Mouse (Mus musculus) thymus, postnatal 36 days (tissue): ENCODE measurements at regions not wholly inside any gene's neighbourhood (a gene's known extent, or its start where the extent isn't known, plus 50 kb on each side); places are given as distances from the start of the nearest gene placed in this dataset.

Experiments used
- DNase-seq, 2 experiments: peaks; one replicate each; pipeline ENCODE4 v3.0.0; 2022; ENCODE audit warnings: mixed read lengths in 2 of 2

DNA sequence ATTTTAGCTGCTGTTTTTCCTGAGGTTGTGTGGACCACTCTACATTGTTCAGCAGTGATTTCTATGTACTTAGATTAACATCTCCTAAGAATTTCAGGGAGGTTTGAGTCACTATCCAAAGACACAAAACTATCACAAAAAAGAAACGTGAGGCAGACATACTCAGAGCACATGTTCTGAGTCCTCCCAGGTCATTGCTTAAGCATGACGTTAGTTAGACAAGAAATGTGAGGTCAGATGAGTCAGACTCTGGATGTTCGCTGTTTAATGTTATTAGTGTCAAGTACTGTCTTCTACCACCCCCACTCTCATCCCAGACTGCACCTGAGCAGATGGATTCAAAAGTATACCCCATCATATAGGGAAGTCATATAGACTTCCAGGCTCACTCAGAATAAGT lies 475.0 kb downstream of the Etnk1 start:
- no peak for DNase-seq

DNA sequence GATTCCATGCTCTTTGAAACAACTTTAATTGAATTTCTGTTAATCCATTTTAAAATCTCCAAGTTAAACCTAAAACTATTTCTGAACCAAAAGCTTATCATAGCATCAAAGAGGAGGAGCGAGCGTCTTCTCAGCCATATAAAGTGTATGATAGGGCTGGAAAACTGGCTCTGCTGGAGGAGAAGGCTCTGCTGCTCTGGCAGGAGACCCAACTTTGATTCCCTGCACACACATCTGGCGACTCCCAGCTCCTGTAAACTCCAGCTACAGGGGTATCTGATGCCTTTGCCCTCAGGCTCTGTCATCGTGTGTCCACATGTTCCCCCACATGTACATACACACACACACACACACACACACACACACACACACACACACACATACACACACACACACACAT lies 479.0 kb downstream of the Etnk1 start:
- no peak for DNase-seq

DNA sequence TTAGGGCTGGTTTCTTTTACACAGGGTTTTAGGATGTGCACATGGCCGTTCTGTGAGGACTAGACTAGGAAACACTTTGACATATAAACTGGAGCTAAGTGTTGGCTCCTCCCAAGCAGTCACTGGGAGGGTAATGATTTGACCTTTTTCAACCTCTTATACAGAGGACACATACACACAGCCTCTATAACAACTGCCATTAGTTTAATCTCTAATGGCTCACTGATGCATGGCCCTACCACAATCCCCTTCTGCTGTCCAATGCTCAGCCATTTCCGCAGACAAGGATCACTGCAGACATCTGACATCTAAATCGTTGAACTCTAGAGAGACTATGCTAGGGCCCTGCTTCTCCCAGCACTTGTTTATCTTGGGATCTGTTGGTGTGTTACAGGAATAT lies 481.5 kb downstream of the Etnk1 start:
- DNase-seq, result no peak

DNA sequence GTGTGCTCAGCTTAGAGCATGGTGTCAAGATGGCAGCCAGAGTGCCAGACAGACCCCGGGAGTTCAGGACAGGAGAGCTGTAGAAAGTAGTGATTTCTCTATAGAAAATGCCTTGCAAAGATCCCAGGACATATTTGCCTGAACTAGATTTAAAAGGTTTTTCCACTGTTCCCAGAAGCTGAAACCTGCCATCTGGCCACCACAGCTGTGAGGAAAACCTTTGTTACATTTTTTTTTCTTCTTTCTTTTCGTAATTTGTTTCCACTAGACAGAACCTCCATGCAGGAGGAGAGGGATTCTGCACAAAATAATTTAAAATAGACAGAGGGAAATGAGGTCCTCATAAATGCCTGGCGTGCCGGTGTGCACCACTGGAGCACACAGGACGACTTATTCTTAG lies 489.6 kb downstream of the Etnk1 start:
- DNase-seq, result no peak

DNA sequence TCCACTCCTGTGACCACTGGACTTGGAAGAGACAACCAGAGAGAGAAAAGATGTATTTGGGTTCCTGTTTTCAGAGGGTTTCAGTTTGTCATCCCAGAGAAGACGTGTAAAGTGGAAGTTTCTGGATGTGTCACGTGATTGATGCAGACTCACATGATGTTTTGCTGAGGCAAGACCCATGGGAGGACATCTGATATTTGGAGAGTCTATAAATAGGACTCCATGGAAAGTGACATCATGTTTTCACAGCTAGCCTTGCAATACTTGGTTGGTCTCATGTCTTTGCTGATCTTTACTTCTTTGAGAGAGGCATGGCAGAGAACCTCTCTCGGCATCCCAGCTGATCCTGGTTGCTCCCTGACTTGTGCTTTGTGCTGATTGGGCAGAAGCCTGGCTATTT lies 493.8 kb downstream of the Etnk1 start:
- no peak for DNase-seq

DNA sequence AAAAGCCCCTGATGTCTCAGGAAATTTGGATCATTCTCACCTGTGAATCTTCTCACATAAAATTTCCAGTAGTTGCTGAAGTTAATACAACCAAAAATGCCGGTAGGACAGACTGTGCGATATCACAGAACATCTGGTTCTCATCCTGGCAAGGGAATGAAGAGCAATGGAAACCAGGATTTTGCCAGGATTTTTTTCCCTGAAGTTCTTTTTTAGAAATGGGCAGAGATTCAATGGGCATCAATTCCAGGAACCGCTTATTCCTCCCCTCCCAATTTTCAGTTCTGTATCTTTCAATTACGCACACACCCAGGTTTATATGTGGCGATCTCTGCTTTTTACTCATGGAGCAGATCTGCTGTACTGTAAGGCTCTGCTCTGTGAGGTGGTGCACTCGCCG lies 496.3 kb downstream of the Etnk1 start:
- DNase-seq, result no peak

DNA sequence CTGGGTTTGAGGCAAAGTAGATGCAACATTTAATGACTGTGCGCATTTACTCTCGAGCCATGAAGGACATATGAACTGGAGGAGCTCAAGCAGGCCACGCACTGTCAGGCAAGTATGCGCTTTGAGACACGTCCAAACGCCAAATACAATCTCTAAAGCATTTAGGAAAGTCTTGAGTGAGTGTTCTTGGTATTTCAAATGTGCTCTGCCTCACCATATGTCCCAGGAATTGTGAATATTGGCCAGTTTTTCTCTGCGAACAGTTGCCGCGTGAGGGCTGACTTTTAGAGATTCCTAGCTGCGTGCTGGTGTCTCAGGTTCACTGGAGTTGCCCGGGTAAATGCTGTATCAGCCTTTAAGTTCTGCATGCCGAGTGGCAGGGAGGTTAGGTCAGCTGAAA lies 498.4 kb downstream of the Etnk1 start:
- DNase-seq, result no peak

DNA sequence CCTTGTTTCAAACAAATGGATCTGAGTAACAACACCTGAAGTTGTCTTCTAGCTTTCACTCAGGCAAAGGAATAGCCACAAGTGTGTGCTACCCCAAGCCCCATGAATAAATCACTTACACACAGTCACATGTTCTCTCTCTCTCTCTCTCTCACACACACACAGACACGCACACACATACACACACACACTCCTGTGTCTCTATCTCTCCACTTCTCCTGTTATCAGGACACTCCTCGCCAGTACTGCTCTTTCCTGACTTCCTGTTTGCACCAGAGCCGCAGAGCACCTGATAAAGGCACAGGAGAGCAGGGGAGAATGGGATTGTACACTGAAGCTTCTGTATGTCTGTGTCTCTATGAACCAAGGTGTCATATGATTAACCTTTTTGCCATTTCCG lies 501.5 kb downstream of the Etnk1 start:
- DNase-seq, result no peak

DNA sequence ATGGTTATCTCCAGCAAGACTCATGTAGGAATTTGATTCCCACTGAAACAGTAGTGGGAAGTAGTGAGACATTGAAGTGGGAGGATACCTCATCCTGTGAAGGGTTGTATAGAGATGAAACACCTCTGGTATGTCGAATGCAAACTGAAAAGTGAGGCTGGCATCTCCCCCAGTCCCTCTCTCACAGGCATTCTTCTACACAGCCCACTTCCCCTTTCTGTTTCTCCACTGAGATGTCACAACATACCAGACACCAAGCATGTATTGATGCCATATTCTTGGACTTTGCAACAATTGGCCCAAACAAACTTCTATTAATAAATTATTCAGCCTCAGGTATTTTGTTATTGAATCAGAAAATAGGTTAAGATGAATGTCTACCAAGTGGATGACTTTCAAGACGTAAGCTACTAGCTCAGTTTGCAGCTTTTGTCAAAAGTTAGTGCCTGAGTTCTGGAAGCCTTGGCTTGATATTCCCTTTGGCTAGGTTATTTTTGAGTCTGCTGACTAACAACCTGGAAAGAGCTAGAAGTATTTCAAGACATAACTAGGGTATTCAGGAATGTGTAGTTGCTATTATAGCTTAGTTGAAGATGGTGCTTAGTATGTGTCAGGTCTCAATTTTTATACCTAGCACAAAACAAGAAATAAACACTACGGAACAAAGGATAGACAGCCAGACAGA lies 502.6 kb downstream of the Etnk1 start:
- no peak for DNase-seq

DNA sequence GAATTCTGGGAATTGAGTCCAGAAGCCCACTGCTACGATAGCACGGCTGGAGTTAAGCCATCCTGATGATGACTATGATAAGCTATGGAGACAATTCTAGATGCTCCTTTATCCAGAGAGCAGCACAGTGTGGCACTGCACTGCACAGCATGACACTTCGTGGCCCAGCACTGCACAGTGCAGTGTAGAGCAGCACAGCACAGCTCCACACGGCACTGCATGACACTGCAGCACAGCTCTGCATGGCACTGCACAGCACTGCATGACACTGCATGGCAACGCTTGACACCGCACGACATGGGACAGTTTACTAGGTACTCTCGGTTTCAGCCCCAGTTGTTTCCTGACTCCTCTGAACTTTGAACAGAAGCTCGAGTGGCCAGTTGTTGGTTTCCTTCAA lies 523.1 kb downstream of the Etnk1 start:
- no peak for DNase-seq

DNA sequence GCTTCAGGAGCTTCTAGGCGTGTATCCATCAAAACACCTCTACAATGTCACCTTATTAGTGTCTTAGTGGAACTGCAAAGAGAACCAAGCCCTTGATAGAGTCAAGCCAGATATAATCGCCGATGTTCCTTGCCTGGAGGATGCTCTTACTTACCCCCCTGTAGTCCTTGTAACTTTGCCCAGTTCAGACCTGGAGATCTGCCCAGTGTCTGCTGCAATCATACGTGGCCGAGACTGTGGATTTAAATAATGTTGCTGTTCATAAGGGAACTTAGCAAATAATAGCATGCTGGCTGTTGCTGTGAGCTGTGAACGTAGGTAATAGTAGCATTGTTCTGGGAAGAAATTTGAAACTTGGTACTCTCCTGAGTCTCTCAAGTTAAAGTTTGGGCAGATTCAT lies 523.8 kb downstream of the Etnk1 start:
- no peak for DNase-seq

DNA sequence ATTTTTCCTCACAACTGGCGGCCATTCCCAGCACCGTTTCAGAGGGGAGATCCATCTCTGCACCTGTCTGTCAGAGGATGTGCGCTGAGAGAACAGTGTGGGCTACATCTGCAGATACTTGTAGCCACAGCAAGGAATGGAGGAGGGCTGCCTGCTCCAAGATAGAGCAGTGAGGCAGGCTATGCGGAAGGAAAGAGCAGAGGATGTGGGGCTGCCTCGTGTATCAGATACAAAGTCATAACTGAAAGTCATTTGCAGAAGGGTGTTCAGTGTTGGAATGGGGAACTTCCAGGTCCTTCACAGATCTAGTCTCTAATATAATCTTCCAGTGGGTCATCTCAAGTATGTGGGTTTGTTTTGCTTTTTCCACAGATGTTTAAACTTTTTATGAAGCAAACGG lies 531.0 kb downstream of the Etnk1 start:
- no peak for DNase-seq

DNA sequence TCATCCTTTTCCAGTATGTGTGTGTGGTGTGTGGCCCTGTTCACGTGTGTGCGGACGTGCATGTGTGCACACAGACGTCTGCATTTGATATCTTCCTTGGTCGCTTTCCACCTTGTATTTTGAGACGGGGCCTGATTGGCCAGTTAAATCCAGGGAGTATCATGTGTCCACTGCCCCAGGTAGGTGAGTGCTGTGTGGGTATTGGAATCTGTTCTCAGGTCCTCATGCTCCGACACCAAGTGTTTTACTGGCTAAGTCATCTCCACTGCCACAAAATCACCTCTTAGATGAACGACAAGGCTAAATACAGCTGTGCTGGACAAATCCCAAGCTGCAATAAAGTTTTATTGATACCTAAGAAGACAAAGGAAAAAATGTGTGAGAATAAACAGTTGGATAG lies 537.0 kb downstream of the Etnk1 start:
- DNase-seq, result no peak

DNA sequence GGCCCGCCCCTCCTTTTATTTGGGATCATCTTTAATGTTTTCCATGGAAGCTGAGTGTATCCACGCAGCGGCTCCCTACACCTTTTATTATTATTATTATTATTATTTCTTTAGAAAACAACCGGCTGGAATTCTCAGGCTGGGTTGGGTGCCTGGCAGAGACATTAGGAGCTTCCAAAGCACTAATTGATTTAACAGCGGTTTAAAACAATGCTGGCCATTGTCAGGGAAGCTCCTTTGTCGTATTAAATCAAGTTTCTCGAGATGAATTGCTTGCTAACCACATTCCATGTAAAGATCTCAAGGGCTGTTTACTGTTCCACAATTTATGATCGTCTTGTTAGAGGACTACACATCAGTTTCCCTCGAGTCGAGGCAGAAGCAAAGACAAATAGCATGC lies 539.4 kb downstream of the Etnk1 start:
- no peak for DNase-seq

DNA sequence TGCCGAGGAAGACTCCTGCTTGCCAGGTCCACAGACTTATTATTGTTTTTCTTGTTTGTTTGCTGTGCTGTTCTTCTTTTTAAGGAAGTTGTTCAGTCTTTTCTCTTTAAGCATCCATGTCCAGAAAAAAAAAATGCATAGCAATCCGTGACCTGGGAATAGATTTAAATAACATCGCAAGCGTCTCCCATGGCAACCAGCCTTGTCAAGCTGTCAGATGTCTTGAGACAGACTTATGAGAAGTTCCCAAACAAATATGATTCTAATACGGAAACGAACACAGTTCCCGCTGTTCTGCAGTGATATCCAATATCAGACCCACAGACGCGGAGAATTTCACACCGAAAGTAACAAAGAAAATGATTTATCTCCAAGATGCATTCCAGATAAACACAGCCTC lies 547.4 kb downstream of the Etnk1 start:
- DNase-seq, result no peak

DNA sequence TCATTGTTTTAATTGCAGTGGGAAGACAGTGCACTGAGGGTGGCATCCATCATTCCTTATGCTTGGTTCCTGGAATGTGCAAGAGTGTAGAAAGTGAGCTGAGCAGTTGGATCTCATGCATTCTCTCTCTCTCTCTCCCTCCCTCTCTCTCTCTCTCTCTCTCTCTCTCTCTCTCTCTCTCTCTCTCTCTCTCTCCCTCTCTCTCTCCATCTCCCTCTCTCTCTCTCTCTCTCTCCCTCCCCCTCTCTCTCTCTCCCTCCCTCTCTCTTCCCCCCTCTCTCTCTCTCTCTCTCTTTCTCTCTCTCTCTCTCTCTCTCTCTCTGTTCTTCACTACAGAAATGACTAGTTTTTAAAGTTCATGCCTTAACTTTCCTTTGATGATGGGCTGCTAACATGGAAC lies 583.1 kb downstream of the Etnk1 start:
- no peak for DNase-seq

DNA sequence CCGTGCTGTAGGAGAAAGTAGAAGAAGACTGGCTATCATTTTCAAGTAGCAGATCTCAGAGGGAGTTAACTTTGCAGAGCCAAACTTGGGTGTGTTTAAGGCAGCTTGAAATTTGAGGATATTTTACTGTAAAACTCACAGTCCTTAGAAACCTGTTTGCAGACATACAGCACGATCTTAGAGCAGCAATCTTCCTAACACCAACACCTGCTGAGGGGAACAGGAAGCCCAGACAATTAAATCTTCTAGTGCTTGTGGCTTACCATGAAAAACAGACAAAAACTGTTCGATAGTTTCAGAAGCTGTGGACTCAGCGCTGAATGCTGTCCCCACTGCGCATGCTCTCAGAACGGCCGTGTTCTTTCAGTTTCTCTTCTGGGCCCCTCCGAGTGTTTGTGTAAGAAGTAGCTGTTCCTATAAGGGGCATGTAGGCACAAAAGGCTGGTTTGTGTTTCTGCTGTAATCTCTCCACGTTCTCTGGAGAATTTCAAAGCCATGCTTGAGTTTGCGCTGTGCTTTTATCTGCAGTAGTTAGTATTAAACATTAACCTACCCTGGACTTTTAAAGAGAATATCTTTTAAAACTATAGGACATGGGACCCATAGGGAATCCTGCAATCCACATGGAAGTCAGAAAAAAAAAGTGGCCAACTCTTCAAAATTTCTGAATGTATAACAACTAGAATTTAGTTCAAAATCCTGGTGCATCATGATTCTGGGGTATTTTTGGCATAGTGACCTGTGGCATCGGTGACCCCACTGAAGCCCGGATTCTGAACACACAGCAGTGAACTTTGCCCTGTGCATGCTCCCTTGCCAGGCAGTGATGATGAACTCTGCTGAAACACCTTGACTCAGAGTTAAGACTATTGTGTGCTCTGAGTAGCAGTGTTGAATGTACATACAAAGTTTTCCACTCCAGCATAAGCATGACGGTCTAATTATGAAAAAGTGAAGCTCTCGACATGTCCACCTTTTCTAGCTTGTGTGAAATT lies 584.4 kb downstream of the Etnk1 start:
- DNase-seq, result peak; percentile 76 to 83

DNA sequence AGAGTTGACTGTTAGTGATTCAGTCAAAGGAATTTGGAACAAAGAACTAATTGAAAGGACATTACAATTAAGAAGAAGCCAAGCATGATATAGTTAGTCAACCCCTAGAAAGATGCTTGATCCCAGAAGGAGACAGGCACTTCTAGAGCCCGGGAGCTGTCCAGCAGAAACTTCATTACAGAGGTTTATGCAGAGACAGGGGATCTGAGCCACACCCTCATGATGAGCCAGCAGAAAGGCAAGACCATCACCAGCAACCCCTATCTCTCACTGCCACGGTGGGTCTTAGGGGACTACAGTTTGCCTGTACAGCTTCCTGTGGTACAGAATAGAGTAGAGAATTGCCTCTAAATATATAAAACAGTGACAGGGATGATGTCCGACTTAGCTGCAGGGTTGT lies 590.4 kb downstream of the Etnk1 start:
- DNase-seq, result no peak

DNA sequence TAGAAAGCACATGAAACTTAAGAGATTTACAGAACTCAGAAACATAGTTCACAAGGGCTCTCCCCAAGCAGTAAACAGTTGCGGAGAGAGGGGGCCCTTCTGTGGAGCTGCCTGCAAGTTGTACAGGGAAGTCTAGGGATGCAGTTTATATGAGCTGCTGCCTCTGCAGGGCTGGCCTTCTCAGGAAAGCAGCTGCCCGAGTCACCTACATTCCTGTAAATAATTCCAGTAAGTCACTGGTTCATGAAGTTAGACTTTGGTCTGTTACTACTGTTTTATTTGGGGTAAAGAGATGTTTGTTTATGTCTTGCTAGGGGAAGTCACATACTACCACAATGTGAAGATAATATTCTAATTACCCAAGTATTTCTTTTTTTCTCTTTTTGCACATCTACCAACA lies 601.1 kb downstream of the Etnk1 start:
- no peak for DNase-seq
